Mouse (Mus musculus) brain, embryonic 14.5 days (tissue): ENCODE results near the gene 1700013F07Rik. TPM values are rescaled to one million over a fixed set of nuclear protein-coding genes. Genes with fewer than 3 reads are reported as not detected.

Experiments used
- DNase-seq: peaks from one replicate; pipeline ENCODE4 v3.0.0-alpha.2; 2011; ENCODE audit warnings: low read depth
- CTCF ChIP-seq: fragments of 200-500 bp; IDR thresholded peaks from 2 replicates; pipeline ENCODE4 v1.5.1; 2012; ENCODE audit warnings: inconsistent platforms, mild to moderate bottlenecking, moderate library complexity, borderline replicate concordance; ENCODE audit not compliant: insufficient read depth, insufficient read length; ENCODE audit errors: extremely low read depth
- POLR2A ChIP-seq: fragments of 200-500 bp; IDR thresholded peaks from 2 replicates; pipeline ENCODE4 v1.6.1; 2012; ENCODE audit warnings: mild to moderate bottlenecking, inconsistent platforms, borderline replicate concordance; ENCODE audit not compliant: poor library complexity, insufficient read depth, insufficient read length, severe bottlenecking; ENCODE audit errors: extremely low read depth
- polyA plus RNA-seq: library from polyadenylated mRNA; depleted of rRNA; stranded (reverse); fragments of >200 nt; gene quantifications from 2 replicates; pipeline ENCODE4 v1.2.3, GENCODE M21; 2012; rRNA removed

The 1700013F07Rik gene
- polyA plus RNA-seq, 1 experiment: 2.4 TPM

- DNase-seq: no peak
- TF ChIP-seq POLR2A (no peak), CTCF (no peak)
Observed at GRCm38 (mm10) chr3:108572309-108573010, 38.5 kb downstream of the 1700013F07Rik start.

GRCm38 (mm10) chr3:108574018-108574417 is 40.1 kb downstream of the 1700013F07Rik start:
- no peak for DNase-seq
- TF ChIP-seq CTCF: no peak
- no peak for TF ChIP-seq POLR2A

GRCm38 (mm10) chr3:108584580-108584979 is 50.6 kb downstream of the 1700013F07Rik start:
- no peak for TF ChIP-seq CTCF
- TF ChIP-seq POLR2A: no peak
- DNase-seq: no peak

GRCm38 (mm10) chr3:108588446-108588845 is 54.5 kb downstream of the 1700013F07Rik start:
- peak; percentile 73 for DNase-seq
- no peak for TF ChIP-seq POLR2A
- TF ChIP-seq CTCF: no peak

GRCm38 (mm10) chr3:108590786-108591529 is 57.0 kb downstream of the 1700013F07Rik start, which contains the start of gene Wdr47:
Wdr47 (plus strand) TSS chr3:108591279.
- DNase-seq: peak; percentile 99
- TF ChIP-seq POLR2A (peak; percentile 97), CTCF (no peak)

GRCm38 (mm10) chr3:108591530-108592522 is 57.9 kb downstream of the 1700013F07Rik start:
- no peak for TF ChIP-seq CTCF
- no peak for TF ChIP-seq POLR2A
- DNase-seq: peak; percentile 65

Other genes starting within 250 kb of the 1700013F07Rik start
- 0.10 and 0.12 TPM in 2 replicates for gene Mybphl, start 169.2 kb upstream of the 1700013F07Rik start, polyA plus RNA-seq
- 27.1 and 71.0 TPM in 2 replicates for gene Psrc1, start 150.3 kb upstream of the 1700013F07Rik start, polyA plus RNA-seq
- gene Celsr2, start 118.6 kb upstream of the 1700013F07Rik start, polyA plus RNA-seq: 64.9 and 101 TPM in 2 replicates
- 120 and 161 TPM in 2 replicates for gene Sars, start 88.9 kb upstream of the 1700013F07Rik start, polyA plus RNA-seq
- 7.2 and 9.2 TPM in 2 replicates for gene 5330417C22Rik, start 2.4 kb downstream of the 1700013F07Rik start, polyA plus RNA-seq
- gene Tmem167b, start 28.3 kb downstream of the 1700013F07Rik start, polyA plus RNA-seq: 9.1 and 18.1 TPM in 2 replicates
- gene Taf13, start 37.5 kb downstream of the 1700013F07Rik start, polyA plus RNA-seq: 24.0 and 28.0 TPM in 2 replicates
- gene Wdr47, start 57.1 kb downstream of the 1700013F07Rik start, polyA plus RNA-seq: 91.4 and 92.7 TPM in 2 replicates
- 41.4 and 55.8 TPM in 2 replicates for gene Clcc1, start 119.8 kb downstream of the 1700013F07Rik start, polyA plus RNA-seq
- 14.5 and 14.7 TPM in 2 replicates for gene Gpsm2, start 188.2 kb downstream of the 1700013F07Rik start, polyA plus RNA-seq
- gene Aknad1, start 205.5 kb downstream of the 1700013F07Rik start, polyA plus RNA-seq: 0.03 and 0.05 TPM in 2 replicates